Mouse (Mus musculus) thymus, adult 18-20 months (tissue): Measurements from ENCODE around the gene Cdk13.

Source experiments
- DNase-seq, 2 experiments: peaks; one replicate each; pipeline ENCODE4 v3.0.0; 2022; ENCODE audit warnings: mixed read lengths in 2 of 2

The Cdk13 gene

GRCm38 (mm10) chr13:17804909-17805613 lies at the start of gene Cdk13:
Gene Cdk13, minus strand, starts transcription at chr13:17805097.
- DNase-seq = peak; percentile 98 to 99

GRCm38 (mm10) chr13:17843336-17843735 lies 38.4 kb upstream of the Cdk13 start:
- DNase-seq = no peak

GRCm38 (mm10) chr13:17842756-17843155 lies 37.9 kb upstream of the Cdk13 start:
- DNase-seq = no peak

GRCm38 (mm10) chr13:17839137-17839536 lies 34.2 kb upstream of the Cdk13 start:
- no peak for DNase-seq

- DNase-seq = no peak
Observed at GRCm38 (mm10) chr13:17838484-17838851, 33.6 kb upstream of the Cdk13 start.

- no peak for DNase-seq
Observed at GRCm38 (mm10) chr13:17837610-17838483, 33.0 kb upstream of the Cdk13 start.

GRCm38 (mm10) chr13:17836808-17837207 lies 31.9 kb upstream of the Cdk13 start:
- no peak for DNase-seq

- DNase-seq = no peak
Observed at GRCm38 (mm10) chr13:17832940-17833339, 28.0 kb upstream of the Cdk13 start.

- no peak for DNase-seq
Observed at GRCm38 (mm10) chr13:17817226-17817625, 12.3 kb upstream of the Cdk13 start.

GRCm38 (mm10) chr13:17805614-17805975 lies 698 bp upstream of the Cdk13 start:
- no peak for DNase-seq

- DNase-seq = peak; percentile 54 to 55
Observed at GRCm38 (mm10) chr13:17804058-17804841, 647 bp downstream of the Cdk13 start.

GRCm38 (mm10) chr13:17803331-17804057 lies 1.4 kb downstream of the Cdk13 start:
- DNase-seq = peak; percentile 63 to 65

GRCm38 (mm10) chr13:17802880-17803279 lies 2.0 kb downstream of the Cdk13 start:
- DNase-seq = no peak

- DNase-seq = no peak
Observed at GRCm38 (mm10) chr13:17799735-17800134, 5.2 kb downstream of the Cdk13 start.

GRCm38 (mm10) chr13:17795757-17796456 lies 9.0 kb downstream of the Cdk13 start:
- DNase-seq = no peak

- no peak for DNase-seq
Observed at GRCm38 (mm10) chr13:17783643-17784042, 21.3 kb downstream of the Cdk13 start.

- DNase-seq = no peak
Observed at GRCm38 (mm10) chr13:17779923-17780322, 25.0 kb downstream of the Cdk13 start.

GRCm38 (mm10) chr13:17776303-17776702 lies 28.6 kb downstream of the Cdk13 start:
- DNase-seq = no peak

- DNase-seq = no peak
Observed at GRCm38 (mm10) chr13:17775364-17775763, 29.5 kb downstream of the Cdk13 start.

GRCm38 (mm10) chr13:17773112-17773511 lies 31.8 kb downstream of the Cdk13 start:
- no peak for DNase-seq

- no peak for DNase-seq
Observed at GRCm38 (mm10) chr13:17772574-17772973, 32.3 kb downstream of the Cdk13 start.

- DNase-seq = no peak
Observed at GRCm38 (mm10) chr13:17762405-17762804, 42.5 kb downstream of the Cdk13 start.
